Mouse (Mus musculus) adrenal gland, adult 8-10 months (tissue): ENCODE measurements at regions not wholly inside any gene's neighbourhood (a gene's known extent, or its start where the extent isn't known, plus 50 kb on each side); places are given as distances from the start of the nearest gene placed in this dataset.
A peak's percentile ranks its signal among the peaks of the same experiment; 100 is the strongest.

Experiments
- DNase-seq: peaks from one replicate; pipeline ENCODE4 v3.0.0; 2022

DNA sequence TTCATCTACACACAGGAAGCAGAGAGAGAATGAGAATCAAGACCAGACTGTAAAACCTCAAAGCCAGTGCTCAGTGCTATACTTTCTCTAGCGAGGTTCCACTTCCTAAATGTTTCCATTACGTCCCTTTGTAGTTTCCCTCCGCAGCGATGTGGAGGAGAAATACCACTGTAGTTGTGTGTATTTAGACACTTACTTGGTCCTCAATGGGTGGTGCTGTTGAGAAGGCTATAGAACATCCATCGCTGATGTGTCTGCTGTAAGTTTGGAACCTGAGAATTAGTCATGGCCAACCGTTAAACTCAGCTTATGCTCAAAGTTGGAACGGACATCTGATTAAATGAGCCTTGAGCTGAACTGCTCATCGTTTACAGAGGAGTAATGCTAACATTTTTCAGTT, 170.7 kb upstream of the Lyplal1 start:
- DNase-seq, result no peak

DNA sequence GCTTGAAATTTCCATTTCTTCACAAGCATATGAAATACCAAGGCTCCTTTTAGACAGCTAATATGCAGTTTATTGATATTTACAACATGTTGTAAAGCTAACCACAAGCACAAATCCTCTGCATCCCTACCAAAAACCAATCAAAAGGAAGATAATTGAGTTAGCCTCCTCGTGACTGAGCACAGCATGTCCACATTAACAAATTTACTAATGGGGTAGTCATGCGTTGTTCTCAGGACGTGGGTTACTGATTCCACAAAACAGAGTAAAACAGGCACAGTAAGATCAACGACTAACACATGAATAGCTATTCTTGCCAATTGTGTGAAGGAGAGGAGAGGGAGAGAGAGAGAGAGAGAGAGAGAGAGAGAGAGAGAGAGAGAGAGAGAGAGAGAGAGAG, 169.3 kb upstream of the Lyplal1 start:
- no peak for DNase-seq

DNA sequence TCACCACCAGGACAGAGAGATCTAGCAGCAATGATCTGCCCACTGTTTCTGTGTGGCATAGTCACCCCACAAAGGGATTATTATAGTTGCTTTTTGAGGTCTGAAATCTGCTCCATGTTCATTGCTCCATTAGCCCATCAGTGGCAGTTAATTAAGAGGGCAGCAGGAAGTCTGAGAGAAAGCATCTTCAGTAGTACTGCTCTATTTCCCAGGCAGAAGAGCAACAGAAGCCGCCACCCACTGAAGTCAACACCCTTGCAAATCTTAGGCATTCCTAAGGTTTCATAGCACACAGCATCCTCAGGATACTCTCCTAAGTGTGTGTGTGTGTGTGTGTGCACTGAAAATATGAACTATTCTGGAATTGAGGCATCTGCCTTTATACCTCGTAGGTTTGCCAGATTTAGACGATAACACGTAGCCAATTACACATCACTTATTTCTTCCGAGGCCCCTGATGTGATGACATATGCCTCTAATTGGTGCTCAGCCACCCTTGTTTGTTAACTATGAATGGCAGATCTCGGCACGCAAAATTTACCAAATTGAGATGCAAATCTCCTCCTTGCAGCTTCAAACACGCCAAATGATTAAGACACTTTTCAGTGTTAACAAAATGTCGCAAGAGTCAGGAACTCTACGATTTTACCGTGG, 161.0 kb upstream of the Lyplal1 start:
- DNase-seq, result no peak

DNA sequence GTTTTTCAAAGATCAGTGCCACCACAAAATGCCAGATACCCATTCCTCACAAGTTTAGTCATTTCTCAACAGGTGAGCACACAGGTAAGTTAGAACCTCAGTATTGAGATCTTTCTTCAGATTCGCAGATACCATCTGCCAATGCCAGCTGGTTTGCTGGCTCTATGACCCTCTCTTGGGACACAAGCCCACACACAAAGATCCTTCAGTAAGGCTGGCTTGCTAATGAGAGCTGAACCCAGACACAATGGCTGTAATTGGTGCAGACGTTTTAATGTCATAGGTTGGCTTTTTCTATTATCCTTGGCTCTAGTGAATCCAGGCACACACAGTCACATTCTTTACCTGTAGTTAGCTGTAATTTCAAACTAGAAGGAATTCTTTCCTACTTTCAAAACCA, 154.3 kb upstream of the Lyplal1 start:
- DNase-seq, result no peak

DNA sequence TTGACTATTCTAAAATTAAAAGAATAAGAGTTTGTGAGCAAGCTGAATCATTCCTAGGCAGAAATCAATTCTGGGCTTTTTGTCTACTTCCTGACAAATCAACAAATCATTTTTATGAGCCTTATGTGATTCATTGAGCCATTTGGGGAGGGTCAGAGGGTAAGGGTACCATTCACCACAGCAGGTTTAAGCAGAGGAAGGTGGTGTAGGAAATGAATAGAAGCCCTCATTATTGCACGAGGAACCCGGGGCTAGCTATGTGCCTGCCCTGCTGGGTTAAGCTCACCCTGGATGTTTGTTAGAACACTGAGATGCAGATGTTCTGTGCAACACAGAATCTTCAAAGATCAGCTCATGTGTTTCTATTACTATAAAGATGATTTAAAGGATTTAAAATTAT, 150.2 kb upstream of the Lyplal1 start:
- DNase-seq, result no peak

DNA sequence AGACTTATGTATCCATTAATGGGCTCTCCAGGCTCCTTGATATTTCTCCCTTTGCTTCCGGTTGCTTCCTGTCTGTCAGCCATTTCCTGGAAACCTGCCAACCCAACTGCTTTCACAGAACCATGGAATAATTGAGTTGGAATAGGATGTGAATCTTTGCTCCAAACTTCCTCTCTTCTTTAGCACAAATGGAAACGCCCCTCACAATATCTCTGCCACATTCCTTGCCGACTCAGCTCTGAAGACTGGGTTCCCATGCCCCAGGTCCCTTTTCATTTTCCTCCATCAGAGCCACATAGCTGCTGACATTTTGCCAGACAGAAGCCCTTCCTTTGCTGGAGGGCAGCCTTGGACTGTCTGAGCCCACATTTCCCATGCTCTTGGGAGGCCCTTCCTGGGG, 147.5 kb upstream of the Lyplal1 start:
- no peak for DNase-seq

DNA sequence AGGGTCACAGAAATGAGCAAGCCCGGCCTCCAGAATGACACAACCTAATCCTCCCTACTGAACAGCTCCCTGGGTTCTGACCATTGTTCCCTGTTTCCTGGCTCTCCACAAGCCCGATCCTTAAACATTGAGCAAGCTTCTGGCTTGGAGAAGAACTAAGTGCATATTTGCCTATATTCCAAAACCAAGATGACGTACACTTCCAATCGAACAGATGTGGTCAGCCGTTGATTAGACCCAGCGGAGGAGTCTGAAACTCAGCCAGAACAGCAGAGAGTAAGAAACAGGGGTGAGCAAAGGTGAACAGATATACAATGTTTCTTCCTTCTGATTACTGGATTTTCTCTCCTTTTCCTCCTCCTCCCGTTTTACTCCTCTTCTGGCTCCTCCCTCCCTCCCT, 146.8 kb upstream of the Lyplal1 start:
- no peak for DNase-seq

DNA sequence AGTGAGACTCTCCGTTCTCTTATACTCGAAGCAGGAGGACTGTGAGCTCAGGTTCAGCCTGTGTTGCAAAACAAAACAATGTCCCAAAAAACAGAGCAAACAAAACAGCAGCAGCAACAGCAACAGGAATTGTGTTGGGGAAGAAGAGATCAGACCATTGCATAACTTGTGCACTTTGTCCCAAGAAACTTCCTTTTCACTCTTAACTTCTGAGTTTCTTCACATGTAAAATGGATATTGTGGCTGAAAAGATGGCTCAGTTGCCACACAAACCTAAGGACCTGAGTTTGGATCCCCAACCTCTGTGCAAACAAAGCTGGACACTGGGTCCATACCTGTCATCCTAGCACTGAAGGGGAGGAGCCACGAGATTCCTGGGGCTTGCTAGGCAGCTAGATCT, 146.1 kb upstream of the Lyplal1 start:
- DNase-seq, result no peak

DNA sequence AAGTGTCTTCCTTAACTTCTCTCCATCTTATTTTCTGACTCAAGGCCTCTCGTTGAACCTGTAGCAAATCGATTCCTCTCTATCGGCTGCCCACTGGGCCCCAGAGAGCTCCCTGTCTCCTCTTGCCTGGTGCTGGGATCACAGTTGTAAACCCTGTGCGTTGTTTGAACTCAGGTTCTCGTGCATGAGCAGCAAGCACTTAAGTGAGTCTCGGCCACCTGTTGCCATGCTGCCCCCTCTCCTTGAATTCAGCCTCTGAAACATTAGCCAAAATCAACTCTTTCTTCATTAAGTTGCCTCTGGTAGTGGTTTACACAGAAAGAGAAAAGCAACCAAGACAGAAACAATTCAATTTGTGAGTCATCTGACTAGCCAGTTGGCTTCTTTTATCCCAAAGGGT, 144.9 kb upstream of the Lyplal1 start:
- no peak for DNase-seq

DNA sequence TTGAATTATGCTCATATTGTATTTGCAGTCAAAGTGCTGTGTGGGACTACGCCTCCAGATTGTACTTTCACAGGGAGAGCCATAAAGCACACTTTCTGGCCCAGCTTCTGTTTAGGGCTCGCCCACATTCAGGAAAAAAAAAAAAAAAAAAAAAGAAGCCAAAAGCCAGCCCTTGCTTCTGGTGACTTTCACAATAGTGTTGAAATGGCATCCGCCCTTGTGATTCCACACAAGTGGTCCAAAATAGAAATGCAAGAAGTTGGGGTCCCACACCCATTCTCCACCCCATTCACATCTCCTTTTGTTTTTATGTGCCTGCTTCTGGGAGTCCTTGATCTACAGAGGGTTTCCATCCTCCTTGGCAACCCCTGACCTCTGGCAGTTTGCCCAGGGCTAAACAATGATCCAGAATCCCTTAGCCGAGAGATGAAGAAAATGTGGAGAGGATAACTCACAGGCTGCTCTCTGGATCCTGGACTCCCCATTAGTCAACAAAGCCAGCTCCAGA, 144.3 kb upstream of the Lyplal1 start:
- DNase-seq, result peak; percentile 69

DNA sequence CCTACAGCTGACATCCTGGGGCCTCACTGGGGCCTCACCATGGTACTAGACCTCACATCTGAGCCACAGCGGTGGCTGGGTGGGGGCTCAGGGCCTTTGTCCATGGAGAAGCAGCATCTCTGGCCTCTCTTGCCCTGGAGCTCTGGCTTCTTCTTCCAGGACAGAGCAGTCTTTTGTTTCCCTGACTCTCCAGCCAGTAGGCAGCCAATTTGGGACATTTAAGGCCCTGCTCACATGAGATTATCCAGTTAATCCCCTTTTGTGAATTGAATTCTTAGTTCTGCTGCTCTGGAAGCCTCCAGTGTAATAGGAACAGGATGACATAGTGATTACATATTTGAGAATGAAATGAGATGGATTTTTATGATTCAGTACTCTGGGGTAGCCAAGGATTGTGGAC, 140.5 kb upstream of the Lyplal1 start:
- DNase-seq, result no peak

DNA sequence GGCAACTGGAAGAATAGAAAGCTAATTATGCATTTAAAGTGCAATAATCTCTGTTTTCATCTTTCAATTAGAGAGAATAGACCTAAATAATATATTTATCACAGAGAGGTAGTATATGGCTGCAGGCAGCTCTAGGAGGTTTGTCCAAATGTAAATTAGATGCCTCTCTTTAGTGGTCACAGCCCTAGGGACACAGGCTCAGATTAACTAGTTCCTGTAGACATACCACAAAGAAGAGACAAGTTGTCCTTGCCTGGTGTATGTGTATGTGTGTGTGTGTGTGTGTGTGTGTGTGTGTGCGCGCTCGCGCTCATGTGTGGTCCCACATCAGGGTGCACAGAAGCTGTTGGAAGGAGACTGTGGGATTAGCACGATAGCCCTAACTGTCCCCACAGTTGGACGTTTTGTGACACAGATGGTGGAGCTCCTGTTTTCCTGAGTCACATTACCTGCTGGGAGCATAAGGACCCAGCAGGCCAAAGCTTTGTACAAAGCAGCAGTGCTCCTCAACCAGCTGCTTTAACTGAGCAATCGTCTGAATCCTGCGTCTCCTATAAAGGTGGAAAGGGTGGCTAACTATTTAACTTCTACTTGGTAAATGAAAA, 138.5 kb upstream of the Lyplal1 start:
- no peak for DNase-seq

DNA sequence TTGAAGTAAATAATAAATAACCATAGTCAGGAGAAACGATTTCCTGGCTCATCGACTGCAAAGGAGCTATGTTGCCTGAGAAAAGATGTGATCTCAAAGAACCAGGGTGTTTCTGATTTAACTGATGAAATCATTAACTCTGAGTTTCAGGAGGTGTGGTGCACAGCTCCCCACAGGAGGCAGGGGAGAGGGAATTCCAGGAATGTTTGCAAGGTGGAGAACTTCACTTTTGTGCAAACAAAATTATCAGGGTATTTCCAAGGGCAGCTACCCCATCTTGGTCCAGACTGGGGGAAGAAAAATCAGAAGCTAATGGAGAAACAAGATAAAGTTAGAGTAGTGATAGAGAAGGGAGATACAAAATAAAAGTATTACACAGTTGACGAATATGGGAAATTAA, 137.4 kb upstream of the Lyplal1 start:
- no peak for DNase-seq

DNA sequence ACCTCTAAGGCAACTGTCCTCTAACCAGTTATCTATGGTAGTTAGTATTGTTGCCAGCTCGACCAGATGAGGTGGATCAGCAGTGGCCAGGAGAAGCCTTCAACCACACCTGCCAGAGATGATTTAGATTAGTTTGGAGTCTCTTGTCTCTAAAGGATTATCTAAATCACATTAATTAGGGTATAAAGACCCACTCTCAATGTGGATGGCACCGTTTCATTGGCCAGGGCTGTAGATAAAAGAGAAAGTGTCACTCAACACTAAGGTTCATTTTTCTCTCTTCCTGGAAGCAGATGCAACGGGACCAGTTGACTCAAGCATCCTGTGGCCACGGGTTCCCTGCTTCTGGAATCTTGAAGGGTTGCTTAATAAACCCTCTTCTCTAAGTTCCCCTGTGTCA, 135.4 kb upstream of the Lyplal1 start:
- no peak for DNase-seq

DNA sequence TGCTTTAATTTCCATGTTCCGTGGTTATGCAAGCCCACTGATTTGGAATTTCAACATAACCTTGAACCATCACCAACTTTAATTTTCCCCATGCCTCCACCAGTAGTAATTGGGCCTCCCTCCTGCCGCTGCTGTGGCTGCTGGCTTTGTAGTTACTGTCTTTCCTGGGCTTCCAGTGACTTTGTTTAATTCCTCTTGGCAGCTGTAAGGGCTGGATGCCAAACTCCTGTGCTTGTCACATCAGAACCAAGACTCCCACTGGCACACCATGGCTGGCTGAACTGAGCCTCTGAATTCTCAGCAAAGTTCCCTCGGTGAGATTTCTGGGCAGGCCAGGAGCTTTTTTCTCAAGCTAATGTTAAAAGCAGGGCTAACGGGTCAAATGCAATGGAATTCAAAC, 133.2 kb upstream of the Lyplal1 start:
- peak; percentile 5 for DNase-seq

DNA sequence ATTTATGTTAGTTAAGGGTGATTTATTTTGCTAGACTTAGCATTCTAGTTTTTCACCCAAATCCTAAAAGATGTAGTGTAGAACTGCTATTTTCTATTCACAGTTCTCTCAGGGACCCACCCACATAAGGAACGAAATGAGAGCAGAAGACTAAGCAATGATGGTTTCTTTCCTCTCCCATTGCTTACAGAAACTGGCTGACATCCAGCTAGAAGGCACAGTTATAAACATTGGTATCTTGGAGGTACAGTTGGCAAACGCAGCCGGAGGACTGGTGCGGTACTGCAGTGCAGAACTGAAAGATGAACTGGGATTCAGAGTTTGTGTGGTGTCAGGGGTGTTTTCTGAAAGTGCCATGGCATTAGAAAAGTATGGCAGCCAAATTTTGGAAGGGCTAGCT, 132.1 kb upstream of the Lyplal1 start:
- DNase-seq, result no peak

DNA sequence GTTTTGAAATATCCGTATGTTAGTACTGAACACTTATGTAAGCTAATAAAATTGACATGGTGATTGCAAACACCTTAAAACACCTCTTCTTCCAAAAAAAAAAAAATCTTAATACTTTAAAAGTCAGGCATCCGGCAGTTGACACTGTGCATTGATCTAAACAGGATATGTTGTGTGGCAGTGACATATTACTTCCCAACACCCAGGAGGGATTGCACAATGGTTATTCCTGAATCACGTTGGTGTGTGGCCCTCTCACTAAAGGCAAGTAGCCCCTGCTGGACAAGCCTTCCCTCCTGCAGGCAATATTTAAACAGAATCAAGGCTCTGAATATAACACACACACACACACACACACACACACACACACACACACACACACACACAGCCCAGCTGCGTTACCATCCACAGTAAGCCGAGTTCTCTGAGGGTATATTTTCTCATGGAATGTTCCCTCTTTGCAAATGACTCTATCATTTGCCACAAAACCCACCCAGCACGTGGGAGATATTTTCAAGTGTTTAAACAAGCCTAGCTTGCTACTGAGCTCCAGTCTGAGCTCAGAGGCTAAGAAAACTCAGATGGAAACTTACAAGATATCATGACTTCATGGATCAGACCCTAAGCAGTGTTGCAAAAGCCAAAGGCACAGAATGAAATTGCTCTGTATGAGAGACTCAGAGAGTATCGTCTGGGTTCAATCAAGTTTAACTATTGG, 128.8 kb upstream of the Lyplal1 start:
- no peak for DNase-seq

DNA sequence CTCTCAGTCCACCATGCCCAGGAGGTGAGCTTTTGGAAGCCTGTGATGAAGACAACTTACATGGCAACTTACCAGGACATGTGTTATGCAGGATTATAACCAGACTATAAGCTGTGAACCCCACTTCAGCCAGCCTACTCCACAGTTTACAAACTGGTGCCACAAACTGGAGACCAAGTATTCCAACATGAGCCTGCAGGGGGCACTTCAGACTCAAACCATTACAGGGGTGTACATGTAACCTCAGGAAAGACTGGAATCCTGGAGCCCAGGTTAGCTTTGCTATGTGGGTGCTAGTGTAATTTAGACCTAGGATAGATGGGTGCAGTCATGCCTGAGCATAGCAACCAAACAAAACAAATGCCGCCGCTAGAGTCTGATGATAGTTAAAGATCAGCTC, 124.0 kb upstream of the Lyplal1 start:
- DNase-seq, result no peak

DNA sequence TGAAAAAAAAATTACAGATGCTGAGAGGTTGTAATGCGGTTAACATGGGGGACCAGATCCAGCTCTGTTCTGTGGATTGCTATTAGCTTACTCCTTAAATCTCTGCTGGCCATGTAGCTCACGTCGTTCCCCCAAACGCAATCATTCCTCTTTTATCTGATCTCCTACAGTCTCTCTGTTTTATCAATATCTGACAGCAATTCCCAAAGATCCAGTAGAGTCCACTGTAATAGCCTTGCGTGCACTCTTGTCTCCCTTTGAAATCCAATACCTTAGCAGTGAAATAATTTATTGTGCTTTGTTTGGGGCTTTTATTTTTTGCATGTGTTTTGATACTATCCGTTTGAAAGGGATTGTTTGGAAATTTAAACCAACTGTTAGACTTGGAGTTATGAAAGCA, 120.4 kb upstream of the Lyplal1 start:
- DNase-seq, result no peak

DNA sequence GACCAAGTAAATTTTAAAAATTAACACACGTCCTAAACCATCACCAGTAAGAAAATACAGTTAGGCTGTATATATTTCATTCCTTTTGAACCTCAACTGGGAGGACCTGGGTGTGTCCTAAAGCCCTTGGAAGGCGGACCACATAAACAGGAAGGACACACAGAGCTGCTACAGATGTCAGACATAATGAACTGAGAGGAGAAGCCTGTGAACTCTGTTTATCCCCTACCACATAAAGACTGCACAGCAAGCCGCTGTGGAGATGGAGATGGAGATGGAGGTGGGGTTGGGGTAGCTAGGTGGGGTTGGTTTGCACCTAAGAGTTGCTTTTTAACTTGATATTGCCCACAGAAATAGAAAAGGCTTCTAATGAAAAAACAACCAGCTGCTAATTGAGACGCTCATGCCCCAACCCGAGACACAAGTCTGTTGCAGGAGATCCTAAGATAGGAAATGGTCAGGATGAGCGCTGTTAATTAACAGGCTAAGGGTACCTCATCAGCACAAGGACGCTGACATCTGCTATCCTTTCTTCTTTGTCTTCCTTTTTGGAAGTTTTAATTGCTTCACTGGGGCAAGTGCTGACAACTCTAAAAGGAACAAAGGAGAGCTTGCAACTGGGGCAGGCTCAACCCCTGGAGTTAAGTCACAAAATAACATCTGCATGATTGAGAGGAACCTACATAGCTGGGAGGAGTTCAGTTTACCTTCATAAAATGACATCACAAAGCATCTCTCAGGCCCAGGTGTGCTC, 119.3 kb upstream of the Lyplal1 start:
- DNase-seq, result no peak

DNA sequence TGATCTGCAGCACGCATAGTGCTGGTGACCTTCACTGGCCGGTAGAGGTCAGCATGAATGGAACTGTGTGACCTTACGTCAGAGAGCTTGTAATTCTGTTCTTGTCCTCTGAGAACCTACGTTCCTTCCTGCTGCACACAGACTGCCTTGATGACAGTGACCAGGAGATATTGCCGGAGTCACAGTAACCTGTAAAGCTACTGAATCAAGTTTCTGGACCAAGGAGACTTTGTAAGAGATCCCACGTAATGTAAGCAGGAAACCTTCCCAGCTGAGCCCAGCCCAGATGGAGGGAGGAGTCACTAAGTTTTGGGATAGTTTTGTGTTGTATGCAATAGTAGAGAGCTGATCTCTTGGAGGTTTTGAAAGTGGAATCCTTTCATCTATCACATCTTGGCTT, 117.4 kb upstream of the Lyplal1 start:
- no peak for DNase-seq

DNA sequence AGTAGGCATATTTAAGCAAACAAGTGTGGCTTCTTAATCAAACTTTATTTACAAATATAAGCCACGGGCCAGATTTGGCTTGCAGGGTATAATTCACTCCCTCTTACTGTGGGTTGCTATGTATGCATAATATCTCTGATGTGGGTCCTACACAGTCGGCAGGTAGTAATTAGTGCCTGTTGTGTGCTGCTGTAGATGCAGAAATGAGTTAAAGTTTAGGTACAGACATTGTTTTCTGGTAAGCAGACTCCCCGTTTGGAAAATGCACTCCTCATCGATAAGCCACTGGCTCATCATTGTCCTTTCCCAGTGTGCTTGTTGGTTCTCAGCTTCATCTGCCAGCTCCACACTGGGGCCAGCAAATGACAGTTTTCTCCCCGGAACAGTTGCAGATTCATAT, 113.4 kb upstream of the Lyplal1 start:
- DNase-seq, result no peak

DNA sequence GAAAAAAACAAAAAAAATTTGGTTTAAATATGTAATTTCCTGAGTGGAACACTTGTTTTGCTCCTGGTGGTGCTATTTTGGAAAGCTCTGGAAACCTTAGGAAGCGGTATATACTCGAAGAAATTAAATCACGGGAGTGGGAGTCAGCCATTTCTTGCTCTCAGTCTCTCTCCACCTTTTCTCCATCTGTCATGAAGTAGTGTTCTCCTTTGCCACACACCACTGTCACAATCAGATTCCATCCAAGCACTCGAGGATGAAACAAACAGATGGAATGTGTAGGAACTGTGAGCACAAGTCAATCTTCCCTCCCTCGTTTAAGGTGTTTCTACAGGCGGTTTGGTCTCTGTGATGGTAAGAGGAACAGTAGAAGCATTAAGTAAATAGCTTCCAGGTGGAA, 112.7 kb upstream of the Lyplal1 start:
- DNase-seq, result no peak
